Mouse (Mus musculus) heart, adult 9 months (tissue): Measurements from ENCODE around the gene Kcnmb1.

Experiments used
- DNase-seq, 2 experiments: peaks; one replicate each; pipeline ENCODE4 v3.0.0; 2022; ENCODE audit warnings: low spot score in 2 of 2

Kcnmb1 gene

GRCm38 (mm10) chr11:34000416-34000815 is 37.6 kb downstream of the Kcnmb1 start:
- DNase-seq: no peak

- peak in 1 of 2 experiments; percentile 38 for DNase-seq
Observed at GRCm38 (mm10) chr11:34001938-34002592, 39.3 kb downstream of the Kcnmb1 start.

GRCm38 (mm10) chr11:34002593-34002965 is 39.8 kb downstream of the Kcnmb1 start:
- no peak for DNase-seq

- no peak for DNase-seq
Observed at GRCm38 (mm10) chr11:34007616-34008015, 44.8 kb downstream of the Kcnmb1 start.

GRCm38 (mm10) chr11:34008214-34008613 is 45.4 kb downstream of the Kcnmb1 start:
- DNase-seq: peak in 1 of 2 experiments; percentile 15

GRCm38 (mm10) chr11:34008702-34009101 is 45.9 kb downstream of the Kcnmb1 start:
- peak in 1 of 2 experiments; percentile 13 for DNase-seq

GRCm38 (mm10) chr11:34009316-34010087 is 46.7 kb downstream of the Kcnmb1 start:
- DNase-seq: no peak

- peak in 1 of 2 experiments; percentile 21 for DNase-seq
Observed at GRCm38 (mm10) chr11:34010133-34010858, 47.5 kb downstream of the Kcnmb1 start.

GRCm38 (mm10) chr11:34010859-34011172 is 48.0 kb downstream of the Kcnmb1 start:
- DNase-seq: peak; percentile 72 to 85

GRCm38 (mm10) chr11:34012007-34012652 is 49.3 kb downstream of the Kcnmb1 start:
- peak in 1 of 2 experiments; percentile 19 for DNase-seq
